Mouse (Mus musculus) midbrain, embryonic 16.5 days (tissue): ENCODE results near the gene Col25a1. TPM values are rescaled to one million over a fixed set of nuclear protein-coding genes. Genes with fewer than 3 reads are reported as not detected.
A peak's percentile ranks its signal among the peaks of the same experiment; 100 is the strongest.

ENCODE experiments used
- ATAC-seq: fragments of 200-750 bp; cut with Nextera tagmentation; 2 replicates; pipeline ENCODE4 v1.8.0; 2017; ENCODE audit warnings: moderate TSS enrichment
- H3K27ac ChIP-seq: fragments of 300-500 bp; sonication (generic); 2 replicates; pipeline ENCODE4 v1.5.1; 2014; ENCODE audit warnings: mild to moderate bottlenecking, low read length, mixed read lengths
- H3K27me3 ChIP-seq: fragments of 300-500 bp; sonication (generic); 2 replicates; pipeline ENCODE4 v1.6.1; 2014; ENCODE audit warnings: low read depth, low read length, mixed read lengths; ENCODE audit not compliant: control insufficient read depth, insufficient read depth
- H3K36me3 ChIP-seq: fragments of 300-500 bp; sonication (generic); 2 replicates; pipeline ENCODE4 v1.6.1; 2014; ENCODE audit warnings: mild to moderate bottlenecking, low read length, moderate library complexity, mixed read lengths; ENCODE audit not compliant: control insufficient read depth, insufficient read depth
- H3K4me1 ChIP-seq: fragments of 300-500 bp; sonication (generic); 2 replicates; pipeline ENCODE4 v1.6.1; 2014; ENCODE audit warnings: mild to moderate bottlenecking, low read length, mixed read lengths; ENCODE audit not compliant: control insufficient read depth, insufficient read depth
- H3K4me2 ChIP-seq: fragments of 300-500 bp; sonication (generic); 2 replicates; pipeline ENCODE4 v1.6.1; 2014; ENCODE audit warnings: mild to moderate bottlenecking, low read length, mixed read lengths
- H3K4me3 ChIP-seq: fragments of 300-500 bp; sonication (generic); 2 replicates; pipeline ENCODE4 v1.5.1; 2014; ENCODE audit warnings: low read depth, mild to moderate bottlenecking, low read length, moderate library complexity, mixed read lengths
- H3K9ac ChIP-seq: fragments of 300-500 bp; sonication (generic); 2 replicates; pipeline ENCODE4 v1.6.1; 2014; ENCODE audit warnings: low read depth, low read length, mixed read lengths
- H3K9me3 ChIP-seq: fragments of 300-500 bp; sonication (generic); replicated peaks from 2 replicates; pipeline ENCODE4 v1.6.1; 2014; ENCODE audit warnings: mild to moderate bottlenecking, low read length, mixed read lengths; ENCODE audit not compliant: control insufficient read depth, poor library complexity, severe bottlenecking
- WGBS: fragments of 180-500 bp; shearing (Covaris S2); extraction: QIAGEN DNeasy Blood & Tissue Kit; methylation state at CpG from one replicate; pipeline ENCODE4 v1.1.7; 2014; 5-methylcytosine and 5-hydroxymethylcytosine counted together
- polyA plus RNA-seq: library from polyadenylated mRNA; unstranded; fragments of >200 nt; fragmentation: Nextera tagmentation; extraction: Ambion mirVana; gene quantifications from 2 replicates; pipeline ENCODE4 v1.2.1, GENCODE M21; 2015

The Col25a1 gene
- polyA plus RNA-seq, 1 experiment from 2014 or later: 15.1 TPM

DNA sequence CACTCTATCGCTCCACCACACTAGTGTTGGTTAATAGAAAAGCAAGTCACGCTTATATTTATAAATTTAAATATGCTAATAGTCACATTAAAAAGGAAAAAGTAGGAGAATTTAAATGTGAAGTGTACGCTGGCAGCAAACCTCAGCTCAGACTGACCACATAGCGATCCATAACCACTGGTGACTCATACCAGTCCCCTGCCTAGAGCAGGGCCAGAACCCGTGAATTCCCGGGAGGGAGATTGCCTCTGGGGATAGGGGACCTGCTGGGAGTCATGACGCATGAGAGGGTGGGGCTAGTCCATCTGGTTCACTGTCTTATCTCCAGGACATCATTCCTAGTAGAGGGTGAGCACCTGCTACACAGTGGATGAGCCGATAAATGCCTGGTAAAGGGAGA lies 484.3 kb downstream of the Col25a1 start:
- no peak for ATAC-seq
- no peak overlapping the region for H3K4me2 ChIP-seq

DNA sequence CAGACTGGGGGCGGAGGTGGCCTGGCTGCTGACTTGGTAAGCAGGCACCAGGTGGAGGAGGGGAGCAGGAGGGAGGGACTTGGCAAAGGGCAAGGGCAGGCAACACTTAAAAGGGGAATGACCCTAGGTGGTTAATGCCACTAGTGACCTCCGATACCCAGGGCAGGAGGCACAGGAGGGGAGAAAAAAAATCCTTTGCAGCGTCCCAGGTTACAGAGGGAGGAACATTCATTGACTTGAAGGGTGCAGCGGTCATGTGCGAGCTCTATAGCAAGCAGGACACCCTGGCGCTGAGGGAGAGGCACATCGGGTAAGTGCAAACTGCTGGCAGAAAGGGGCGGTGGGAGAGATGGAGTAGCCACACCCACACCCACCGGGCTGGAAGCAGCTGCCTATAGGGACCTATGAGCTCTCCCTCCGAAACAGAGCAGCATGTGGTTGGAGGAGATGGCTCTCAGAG lies 486.2 kb downstream of the Col25a1 start, which contains the start of gene Etnppl:
Gene Etnppl, plus strand, starts transcription at position 10 of the 460 bp plus-strand sequence.
- no peak within 1 kb of the TSS for H3K4me3 ChIP-seq
- no peaks in the 10 kb centered on the region for H3K27me3 ChIP-seq
- WGBS: 7% methylated on average over 10 of the region's 10 CpGs
- no peak within 1 kb of the TSS for H3K27ac ChIP-seq
- no peak for ATAC-seq
- peak within 1 kb of the TSS; percentile 44 for H3K4me2 ChIP-seq
- no peaks in the 10 kb centered on the region for H3K9me3 ChIP-seq
- H3K4me1 ChIP-seq: no peaks in the 10 kb centered on the region
- H3K36me3 ChIP-seq: no peaks in the 10 kb centered on the region
- H3K9ac ChIP-seq: no peak within 1 kb of the TSS

More for the DNA sequence above, 484.3 kb downstream of the Col25a1 start:
- Histone ChIP-seq H3K27me3 (no peaks in the 10 kb centered on the region), H3K9me3 (no peaks in the 10 kb centered on the region), H3K4me3 (no peak overlapping the region), H3K27ac (no peak overlapping the region), H3K9ac (no peak overlapping the region), H3K36me3 (no peaks in the 10 kb centered on the region), H3K4me1 (no peaks in the 10 kb centered on the region)
- WGBS: 69% methylated on average over 8 of the region's 8 CpGs

DNA sequence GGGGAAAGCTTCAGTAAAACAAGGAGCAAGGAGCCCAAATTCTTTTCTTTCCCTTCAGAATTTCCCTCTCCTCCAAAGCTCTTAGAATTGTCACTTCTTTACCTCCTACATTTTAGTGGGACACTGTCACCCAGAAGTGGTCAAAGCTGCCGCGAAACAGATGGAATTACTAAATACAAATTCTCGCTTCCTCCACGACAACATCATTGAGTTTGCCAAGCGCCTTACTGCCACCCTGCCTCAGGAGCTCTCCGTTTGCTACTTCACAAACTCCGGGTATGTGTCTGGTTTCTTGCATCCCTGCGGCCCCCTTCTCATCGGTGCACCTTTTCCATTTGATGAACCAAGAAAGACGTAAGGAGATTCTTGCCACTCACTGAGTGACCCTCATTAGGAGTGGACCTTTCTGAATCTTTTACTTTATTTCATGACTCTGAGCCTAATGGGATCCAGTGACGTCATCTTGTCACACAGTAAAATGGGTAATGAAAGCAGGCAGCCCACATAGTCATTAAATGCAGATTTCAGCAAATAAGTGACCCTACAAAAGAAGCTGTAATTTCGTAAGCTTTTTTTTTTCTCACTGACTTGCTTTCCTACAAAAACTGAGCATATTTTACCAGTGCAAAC lies 489.3 kb downstream of the Col25a1 start:
- Histone ChIP-seq H3K36me3 (no peaks in the 10 kb centered on the region), H3K27me3 (no peaks in the 10 kb centered on the region), H3K4me3 (no peak overlapping the region), H3K4me2 (no peak overlapping the region), H3K9me3 (no peaks in the 10 kb centered on the region), H3K27ac (no peak overlapping the region), H3K9ac (no peak overlapping the region), H3K4me1 (no peaks in the 10 kb centered on the region)
- no peak for ATAC-seq
- 80% methylated on average over 12 of the region's 12 CpGs for WGBS

DNA sequence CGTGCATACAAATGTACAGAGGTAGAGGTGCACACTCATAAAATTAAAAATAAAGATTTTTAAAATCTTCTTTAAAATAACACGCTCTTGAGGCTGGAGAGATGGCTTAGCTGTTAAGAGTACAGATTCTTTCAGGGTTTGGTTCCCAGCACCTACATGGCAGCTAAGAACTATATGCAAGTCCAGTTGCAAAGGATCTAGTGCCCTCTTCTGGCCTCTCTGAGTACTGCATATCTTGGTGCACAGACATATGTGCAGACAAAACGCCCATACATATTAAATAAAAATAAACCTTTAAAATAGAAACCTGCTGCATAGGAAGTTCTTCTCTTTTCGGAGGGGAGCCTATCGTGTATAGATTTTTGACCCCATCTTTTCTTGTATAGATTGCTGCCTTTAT lies 497.1 kb downstream of the Col25a1 start:
- WGBS: 92% methylated on average over 5 of the region's 5 CpGs
- Histone ChIP-seq H3K27ac (no peak overlapping the region), H3K4me1 (no peaks in the 10 kb centered on the region), H3K9ac (no peak overlapping the region), H3K36me3 (no peaks in the 10 kb centered on the region), H3K4me2 (no peak overlapping the region), H3K27me3 (no peaks in the 10 kb centered on the region), H3K9me3 (no peaks in the 10 kb centered on the region), H3K4me3 (no peak overlapping the region)
- no peak for ATAC-seq

DNA sequence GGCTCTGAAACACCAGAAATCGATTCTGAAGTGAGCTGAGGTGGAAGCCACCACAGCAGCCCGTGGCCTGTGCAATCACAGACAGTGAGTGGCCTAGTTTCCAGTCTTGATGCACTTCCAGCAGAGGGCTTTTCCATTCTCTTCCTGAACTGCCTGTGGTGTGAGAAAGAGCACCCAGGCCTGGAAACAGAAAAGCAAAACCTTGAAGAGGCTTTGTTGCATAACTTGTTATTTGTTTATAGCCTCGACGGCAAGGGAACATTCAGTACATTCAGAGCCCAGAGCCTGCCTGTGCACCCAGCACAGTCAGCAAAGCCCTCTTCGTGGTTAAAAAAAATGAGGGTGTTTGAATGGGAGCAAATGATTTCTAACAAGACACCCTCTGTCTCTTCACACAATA lies 502.6 kb downstream of the Col25a1 start:
- no peaks in the 10 kb centered on the region for H3K27me3 ChIP-seq
- no peak overlapping the region for H3K4me2 ChIP-seq
- 70% methylated on average over 5 of the region's 5 CpGs for WGBS
- no peak overlapping the region for H3K4me3 ChIP-seq
- no peaks in the 10 kb centered on the region for H3K9me3 ChIP-seq
- no peaks in the 10 kb centered on the region for H3K4me1 ChIP-seq
- no peaks in the 10 kb centered on the region for H3K36me3 ChIP-seq
- no peak overlapping the region for H3K9ac ChIP-seq
- no peak overlapping the region for H3K27ac ChIP-seq
- ATAC-seq: no peak

DNA sequence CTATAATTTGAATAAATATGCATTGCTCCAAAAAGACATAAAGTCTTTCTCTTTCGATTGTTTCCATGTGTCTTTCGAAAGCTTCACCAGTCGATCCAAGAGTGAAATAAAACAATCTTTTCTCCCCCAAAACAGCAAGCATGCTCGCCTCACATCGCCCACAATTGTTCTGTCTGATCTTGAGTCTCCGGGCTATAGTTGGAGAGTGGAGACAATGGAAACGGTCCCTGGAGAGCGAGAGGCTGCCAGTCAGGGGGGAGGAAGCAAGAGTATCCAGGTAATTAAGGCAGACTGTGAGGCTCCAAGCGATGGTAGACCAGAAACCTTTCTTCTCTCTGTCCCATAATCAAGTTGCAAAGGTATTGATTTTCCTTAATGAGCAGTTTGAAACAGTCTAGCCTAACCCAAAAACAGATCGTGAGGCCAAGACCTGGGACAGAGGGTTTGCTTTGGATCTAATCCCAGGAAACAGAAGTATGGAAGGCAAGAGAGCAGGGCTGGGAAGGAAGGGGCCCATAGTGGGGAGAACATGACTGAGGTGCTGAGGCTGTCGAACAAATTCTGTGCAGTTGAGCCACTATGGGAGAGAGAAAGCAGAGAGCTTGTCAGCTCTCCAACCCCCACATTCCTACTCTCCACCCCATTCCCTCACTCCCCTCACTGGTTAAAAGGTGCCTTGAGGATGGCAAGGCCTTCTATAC lies 515.0 kb downstream of the Col25a1 start:
- H3K4me3 ChIP-seq: no peak overlapping the region
- no peak overlapping the region for H3K4me2 ChIP-seq
- no peaks in the 10 kb centered on the region for H3K36me3 ChIP-seq
- H3K9ac ChIP-seq: no peak overlapping the region
- no peak for ATAC-seq
- no peaks in the 10 kb centered on the region for H3K27me3 ChIP-seq
- peaks cover 2% of the 10 kb centered on the region; the same call in 1 of the 2 replicates for H3K9me3 ChIP-seq
- 70% methylated on average over 11 of the region's 11 CpGs for WGBS
- no peaks in the 10 kb centered on the region for H3K4me1 ChIP-seq
- H3K27ac ChIP-seq: no peak overlapping the region

Other genes starting within 250 kb of the Col25a1 start
- 16.5 and 17.5 TPM in 2 replicates for gene Casp6, start 230.1 kb upstream of the Col25a1 start, polyA plus RNA-seq
- gene Mcub, start 161.3 kb upstream of the Col25a1 start, polyA plus RNA-seq: 4.6 and 7.3 TPM in 2 replicates
- 31.0 and 32.9 TPM in 2 replicates for gene Sec24b, start 69.9 kb upstream of the Col25a1 start, polyA plus RNA-seq